Mouse (Mus musculus) urinary bladder, adult 18-20 months (tissue): ENCODE results near the gene Senp7.
"Not testable (repeated sequence)": the region's sequence is repeated elsewhere in the genome, so short reads cannot be mapped to it uniquely, and the experiment has no call there.

Source experiments
- DNase-seq, 2 experiments: peaks; one replicate each; pipeline ENCODE4 v3.0.0; 2022; ENCODE audit warnings: low spot score in 2 of 2, mixed read lengths in 2 of 2

The Senp7 gene

GRCm38 (mm10) chr16:56066113-56066512 is 18.0 kb downstream of the Senp7 start:
- no peak for DNase-seq

GRCm38 (mm10) chr16:56068523-56069070 is 20.5 kb downstream of the Senp7 start:
- no peak for DNase-seq

- DNase-seq: no peak
Observed at GRCm38 (mm10) chr16:56071317-56072232, 23.4 kb downstream of the Senp7 start.

- DNase-seq: no peak
Observed at GRCm38 (mm10) chr16:56072533-56072932, 24.4 kb downstream of the Senp7 start.

GRCm38 (mm10) chr16:56073150-56073549 is 25.0 kb downstream of the Senp7 start:
- not testable (repeated sequence) for DNase-seq

GRCm38 (mm10) chr16:56074122-56074521 is 26.0 kb downstream of the Senp7 start:
- DNase-seq: no peak

- no peak for DNase-seq
Observed at GRCm38 (mm10) chr16:56074565-56074964, 26.4 kb downstream of the Senp7 start.

- DNase-seq: peak; percentile 68 to 87
Observed at GRCm38 (mm10) chr16:56075222-56076111, 27.3 kb downstream of the Senp7 start.

GRCm38 (mm10) chr16:56076121-56076869 is 28.2 kb downstream of the Senp7 start:
- DNase-seq: no peak

GRCm38 (mm10) chr16:56079419-56079818 is 31.3 kb downstream of the Senp7 start:
- no peak for DNase-seq

GRCm38 (mm10) chr16:56081691-56082090 is 33.6 kb downstream of the Senp7 start:
- DNase-seq: no peak

GRCm38 (mm10) chr16:56086336-56086735 is 38.2 kb downstream of the Senp7 start:
- DNase-seq: no peak

- no peak for DNase-seq
Observed at GRCm38 (mm10) chr16:56090385-56090784, 42.2 kb downstream of the Senp7 start.

GRCm38 (mm10) chr16:56096401-56097018 is 48.4 kb downstream of the Senp7 start:
- not testable (repeated sequence) for DNase-seq

GRCm38 (mm10) chr16:56115706-56116105 is 67.6 kb downstream of the Senp7 start:
- DNase-seq: no peak

- DNase-seq: no peak
Observed at GRCm38 (mm10) chr16:56116155-56116554, 68.0 kb downstream of the Senp7 start.

GRCm38 (mm10) chr16:56117327-56118180 is 69.4 kb downstream of the Senp7 start:
- no peak for DNase-seq

- no peak for DNase-seq
Observed at GRCm38 (mm10) chr16:56122517-56122916, 74.4 kb downstream of the Senp7 start.

GRCm38 (mm10) chr16:56124045-56124444 is 75.9 kb downstream of the Senp7 start:
- DNase-seq: no peak

- DNase-seq: no peak
Observed at GRCm38 (mm10) chr16:56131666-56132065, 83.5 kb downstream of the Senp7 start.
